Mouse (Mus musculus) kidney, postnatal 14 days (tissue): ENCODE measurements around the gene Slc23a4.
A peak's percentile ranks its signal among the peaks of the same experiment; 100 is the strongest.

Experiments
- DNase-seq: peaks from one replicate; pipeline ENCODE4 v3.0.0; 2022; ENCODE audit warnings: mixed read lengths

Gene Slc23a4

GRCm38 (mm10) chr6:34954926-34955861 lies 33.0 kb downstream of the Slc23a4 start:
- peak; percentile 11 for DNase-seq

GRCm38 (mm10) chr6:34951956-34952667 lies 36.1 kb downstream of the Slc23a4 start:
- DNase-seq = no peak

GRCm38 (mm10) chr6:34951518-34951917 lies 36.7 kb downstream of the Slc23a4 start:
- DNase-seq = no peak

- DNase-seq = no peak
These were observed 39.7 kb downstream of the Slc23a4 start for GRCm38 (mm10) chr6:34948461-34948860.

- no peak for DNase-seq
These were observed 41.6 kb downstream of the Slc23a4 start for GRCm38 (mm10) chr6:34946486-34947079.

GRCm38 (mm10) chr6:34943499-34943898 lies 44.7 kb downstream of the Slc23a4 start:
- no peak for DNase-seq

GRCm38 (mm10) chr6:34942446-34942845 lies 45.8 kb downstream of the Slc23a4 start:
- DNase-seq = no peak

GRCm38 (mm10) chr6:34941496-34941895 lies 46.7 kb downstream of the Slc23a4 start:
- DNase-seq = no peak

- DNase-seq = no peak
These were observed 48.8 kb downstream of the Slc23a4 start for GRCm38 (mm10) chr6:34939451-34939850.

- DNase-seq = no peak
These were observed 49.3 kb downstream of the Slc23a4 start for GRCm38 (mm10) chr6:34938929-34939325.

GRCm38 (mm10) chr6:34938280-34938928 lies 49.8 kb downstream of the Slc23a4 start:
- no peak for DNase-seq

- DNase-seq = no peak
These were observed 51.5 kb downstream of the Slc23a4 start for GRCm38 (mm10) chr6:34936743-34937142.

GRCm38 (mm10) chr6:34932633-34933032 lies 55.6 kb downstream of the Slc23a4 start:
- DNase-seq = no peak

- DNase-seq = no peak
These were observed 60.6 kb downstream of the Slc23a4 start for GRCm38 (mm10) chr6:34927594-34927993.

- peak; percentile 77 for DNase-seq
These were observed 61.0 kb downstream of the Slc23a4 start for GRCm38 (mm10) chr6:34927156-34927555.

- peak; percentile 73 for DNase-seq
These were observed 66.3 kb downstream of the Slc23a4 start for GRCm38 (mm10) chr6:34921941-34922340.

- no peak for DNase-seq
These were observed 67.6 kb downstream of the Slc23a4 start for GRCm38 (mm10) chr6:34920631-34921030.

GRCm38 (mm10) chr6:34919956-34920355 lies 68.2 kb downstream of the Slc23a4 start, which contains the start of gene Stra8:
Gene Stra8 (plus strand): TSS chr6:34920163.
- DNase-seq = no peak

- DNase-seq = no peak
These were observed 69.1 kb downstream of the Slc23a4 start for GRCm38 (mm10) chr6:34919146-34919545.

- DNase-seq = no peak
These were observed 73.7 kb downstream of the Slc23a4 start for GRCm38 (mm10) chr6:34914462-34914861.

GRCm38 (mm10) chr6:34913341-34914040 lies 74.7 kb downstream of the Slc23a4 start:
- no peak for DNase-seq
